Mouse (Mus musculus): ENCODE data around the gene Notch4. TPM values are rescaled to one million over a fixed set of nuclear protein-coding genes. Genes with fewer than 3 reads are reported as not detected.

The Notch4 gene
- total RNA-seq, 2 experiments from 2014 or later = 11.3 to 12.4 TPM

DNA sequence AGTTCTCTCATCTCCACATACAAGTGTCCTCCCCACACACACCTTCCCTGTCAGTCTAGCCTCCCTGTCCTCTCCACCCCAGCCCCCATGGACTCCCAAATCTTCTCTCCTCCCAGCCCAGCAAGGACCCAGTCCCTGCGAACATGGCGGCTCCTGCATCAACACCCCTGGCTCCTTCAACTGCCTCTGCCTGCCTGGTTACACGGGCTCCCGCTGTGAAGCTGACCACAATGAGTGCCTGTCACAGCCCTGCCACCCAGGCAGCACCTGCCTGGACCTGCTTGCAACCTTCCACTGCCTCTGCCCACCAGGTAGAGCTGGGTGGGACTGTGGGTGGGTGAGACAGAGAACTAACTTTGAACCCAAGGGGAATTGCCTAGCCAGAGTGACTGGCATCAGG lies 5.9 kb downstream of the Notch4 start:
- DNase-seq = no peak

- DNase-seq = no peak
Observed at GRCm38 (mm10) chr17:34571875-34572274, 7.8 kb downstream of the Notch4 start.

DNA sequence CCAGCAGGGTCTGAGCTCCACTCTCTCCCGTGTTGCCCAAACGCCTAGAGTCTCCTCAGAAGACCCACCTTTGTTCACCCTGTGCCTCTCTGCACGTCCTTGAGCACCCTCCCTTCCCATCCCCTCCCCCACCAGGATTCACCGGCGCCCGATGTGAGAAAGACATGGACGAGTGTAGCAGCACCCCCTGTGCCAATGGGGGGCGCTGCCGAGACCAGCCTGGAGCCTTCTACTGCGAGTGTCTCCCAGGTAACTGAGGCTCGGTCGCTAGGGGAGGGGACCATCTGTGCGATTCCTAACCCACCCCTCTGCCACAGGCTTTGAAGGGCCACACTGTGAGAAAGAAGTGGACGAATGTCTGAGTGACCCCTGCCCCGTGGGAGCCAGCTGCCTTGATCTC lies 8.3 kb downstream of the Notch4 start:
- no peak for DNase-seq

DNA sequence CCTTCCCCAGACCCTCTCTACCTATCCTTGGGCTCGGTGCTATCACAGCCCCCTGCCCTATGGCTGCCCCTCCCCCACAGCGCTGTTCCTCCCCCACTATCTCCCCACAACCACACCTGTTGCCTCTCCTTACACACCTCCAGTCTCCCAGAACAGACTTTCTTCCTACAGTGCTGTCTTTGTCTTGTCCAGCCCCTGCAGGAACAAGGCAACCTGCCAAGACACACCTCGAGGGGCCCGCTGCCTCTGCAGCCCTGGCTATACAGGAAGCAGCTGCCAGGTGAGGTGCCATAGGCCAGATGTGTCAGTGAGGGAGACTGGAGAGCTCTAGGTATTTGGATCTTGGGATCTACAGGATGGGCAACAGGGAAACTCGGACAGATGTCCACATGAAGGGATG lies 12.5 kb downstream of the Notch4 start:
- DNase-seq = no peak

DNA sequence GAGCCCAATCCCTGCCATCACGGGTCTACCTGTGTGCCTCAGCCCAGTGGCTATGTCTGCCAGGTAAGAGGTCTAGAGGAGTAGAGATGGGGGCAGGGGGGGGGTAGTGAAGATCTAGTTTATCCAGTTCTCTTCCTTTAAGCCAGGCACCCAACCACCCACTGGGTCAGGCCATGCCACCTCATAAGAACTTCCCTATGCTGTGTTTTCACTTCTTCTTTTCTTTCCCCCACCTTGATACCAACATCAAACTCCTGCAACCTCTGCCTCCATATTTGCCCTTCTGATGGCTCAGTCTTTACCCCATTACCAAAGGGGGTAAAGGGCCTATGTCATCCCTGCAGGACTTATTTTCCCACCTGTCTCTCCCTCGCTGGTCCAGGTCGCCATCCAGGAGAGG lies 14.0 kb downstream of the Notch4 start:
- no peak for DNase-seq

DNA sequence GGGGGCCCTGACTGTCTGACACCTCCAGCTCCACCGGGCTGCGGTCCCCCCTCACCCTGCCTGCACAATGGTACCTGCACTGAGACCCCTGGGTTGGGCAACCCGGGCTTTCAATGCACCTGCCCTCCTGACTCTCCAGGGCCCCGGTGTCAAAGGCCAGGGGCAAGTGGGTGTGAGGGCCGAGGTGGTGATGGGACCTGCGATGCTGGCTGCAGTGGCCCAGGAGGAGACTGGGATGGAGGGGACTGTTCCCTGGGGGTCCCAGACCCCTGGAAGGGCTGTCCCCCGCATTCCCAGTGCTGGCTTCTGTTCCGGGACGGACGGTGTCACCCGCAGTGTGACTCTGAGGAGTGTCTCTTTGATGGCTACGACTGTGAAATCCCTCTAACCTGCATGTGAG lies 18.5 kb downstream of the Notch4 start:
- DNase-seq = no peak

DNA sequence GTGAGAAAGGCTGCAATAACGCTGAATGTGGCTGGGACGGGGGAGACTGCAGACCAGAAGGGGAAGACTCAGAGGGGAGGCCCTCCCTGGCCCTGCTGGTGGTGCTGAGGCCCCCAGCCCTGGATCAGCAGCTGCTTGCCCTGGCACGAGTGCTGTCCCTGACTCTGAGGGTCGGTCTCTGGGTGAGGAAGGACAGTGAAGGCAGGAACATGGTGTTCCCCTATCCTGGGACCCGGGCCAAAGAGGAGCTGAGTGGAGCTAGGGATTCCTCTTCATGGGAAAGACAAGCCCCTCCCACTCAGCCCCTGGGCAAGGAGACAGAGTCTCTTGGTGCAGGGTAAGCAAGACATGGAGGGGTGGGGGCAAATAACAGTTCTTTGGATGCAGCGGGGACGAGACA lies 19.3 kb downstream of the Notch4 start:
- no peak for DNase-seq

GRCm38 (mm10) chr17:34583819-34584218 lies 19.8 kb downstream of the Notch4 start:
- DNase-seq = no peak

DNA sequence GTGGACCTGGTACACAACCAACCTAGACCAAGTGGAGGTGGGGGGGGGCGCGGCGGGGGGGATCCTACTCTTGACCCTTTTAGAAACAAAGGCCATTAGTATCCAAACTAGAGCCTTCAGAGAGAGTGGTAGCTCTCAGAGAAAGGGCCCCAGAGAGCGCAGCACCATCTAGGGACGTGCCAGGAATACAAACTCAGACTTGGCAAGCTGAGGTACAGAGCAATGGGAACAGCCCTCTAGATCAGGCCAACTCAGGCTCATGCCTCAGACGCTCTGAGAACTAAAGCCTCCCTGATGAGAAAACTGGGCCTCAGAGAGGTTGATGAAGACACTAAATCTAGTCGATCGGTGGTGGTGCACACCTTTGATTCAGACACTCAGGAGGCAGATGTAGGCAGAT lies 21.1 kb downstream of the Notch4 start:
- no peak for DNase-seq

GRCm38 (mm10) chr17:34585877-34586771 lies 22.1 kb downstream of the Notch4 start:
- DNase-seq = no peak

GRCm38 (mm10) chr17:34586796-34587422 lies 22.8 kb downstream of the Notch4 start:
- no peak for DNase-seq

- peak; percentile 97 for DNase-seq
Observed at GRCm38 (mm10) chr17:34587423-34587811, 23.3 kb downstream of the Notch4 start.

DNA sequence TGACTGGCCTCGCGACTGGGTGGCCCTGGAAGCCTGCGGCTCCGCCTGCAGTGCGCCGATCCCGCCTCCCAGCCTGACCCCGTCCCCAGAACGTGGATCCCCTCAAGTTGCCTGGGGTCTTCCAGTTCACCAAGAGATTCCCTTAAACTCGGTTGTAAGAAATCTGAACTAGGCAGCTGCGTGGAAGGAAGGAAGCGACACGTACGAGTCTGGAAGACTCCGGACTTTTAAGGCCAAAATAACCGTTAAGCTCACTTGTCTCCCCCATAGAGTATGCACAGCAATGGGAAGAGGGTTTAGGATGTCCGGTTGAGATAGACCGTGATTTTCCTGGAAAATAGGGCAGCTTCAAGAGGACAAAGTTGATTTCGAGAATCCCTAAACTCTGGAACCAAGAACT lies 23.7 kb downstream of the Notch4 start:
- DNase-seq = no peak

DNA sequence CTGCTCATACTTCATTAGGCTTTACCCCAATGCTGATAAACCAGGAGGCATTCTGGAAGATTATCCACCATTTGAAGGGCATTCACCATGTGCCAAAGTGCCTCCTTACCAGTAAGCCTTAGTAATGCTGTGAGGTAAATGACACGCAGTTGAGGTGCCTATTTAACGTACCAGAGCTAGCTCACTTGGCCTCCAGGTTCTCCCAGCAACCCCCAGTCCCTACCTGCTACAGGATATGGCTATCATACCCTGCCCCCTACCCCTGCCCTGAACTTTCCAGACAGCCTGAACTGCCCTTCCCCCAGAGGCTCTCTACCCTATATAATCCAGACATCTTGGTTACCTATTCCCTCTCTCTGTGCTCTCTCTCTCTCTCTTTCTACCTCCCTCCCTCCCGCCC lies 24.7 kb downstream of the Notch4 start:
- no peak for DNase-seq

- no peak for DNase-seq
Observed at GRCm38 (mm10) chr17:34589206-34589605, 25.1 kb downstream of the Notch4 start.

- DNase-seq = peak; percentile 78
Observed at GRCm38 (mm10) chr17:34589681-34590101, 25.6 kb downstream of the Notch4 start, which contains the start of gene Gpsm3. Gpsm3 (plus strand) TSS chr17:34589806.

DNA sequence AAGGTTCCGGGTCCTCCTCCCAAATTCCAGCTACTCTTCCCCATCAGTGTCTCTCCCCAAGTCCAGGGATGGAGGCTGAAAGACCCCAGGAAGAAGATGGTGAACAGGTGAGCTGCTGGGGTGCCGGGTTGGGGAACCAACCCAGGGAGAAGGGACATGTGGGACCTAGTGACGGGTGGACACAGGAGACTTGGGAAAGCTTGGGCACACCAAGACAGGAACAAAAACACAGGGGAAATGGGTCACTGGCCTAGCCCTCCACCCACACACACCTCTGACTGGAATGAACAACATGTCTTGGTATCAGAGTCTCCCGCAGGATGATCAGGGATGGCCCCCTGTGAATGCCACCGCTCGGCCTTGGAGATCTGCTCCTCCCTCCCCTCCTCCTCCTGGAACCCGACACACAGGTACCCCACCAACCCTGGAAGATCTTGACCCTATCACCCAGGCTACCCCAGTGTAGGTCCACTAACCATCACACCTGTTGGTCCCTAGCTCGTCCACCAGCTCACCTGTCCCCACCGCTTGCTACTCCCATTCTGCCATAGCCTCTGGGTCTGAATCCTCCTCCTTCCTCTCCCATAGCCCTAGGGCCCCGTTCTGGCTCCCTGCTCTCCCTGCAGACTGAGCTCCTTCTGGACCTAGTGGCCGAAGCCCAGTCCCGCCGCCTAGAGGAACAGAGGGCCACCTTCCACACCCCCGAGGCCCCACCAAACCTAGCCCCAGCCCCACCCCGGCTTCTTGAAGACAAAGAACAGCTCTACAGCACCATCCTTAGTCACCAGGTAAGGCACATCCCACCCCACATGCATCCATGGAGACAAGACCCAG lies 26.3 kb downstream of the Notch4 start:
- no peak for DNase-seq

DNA sequence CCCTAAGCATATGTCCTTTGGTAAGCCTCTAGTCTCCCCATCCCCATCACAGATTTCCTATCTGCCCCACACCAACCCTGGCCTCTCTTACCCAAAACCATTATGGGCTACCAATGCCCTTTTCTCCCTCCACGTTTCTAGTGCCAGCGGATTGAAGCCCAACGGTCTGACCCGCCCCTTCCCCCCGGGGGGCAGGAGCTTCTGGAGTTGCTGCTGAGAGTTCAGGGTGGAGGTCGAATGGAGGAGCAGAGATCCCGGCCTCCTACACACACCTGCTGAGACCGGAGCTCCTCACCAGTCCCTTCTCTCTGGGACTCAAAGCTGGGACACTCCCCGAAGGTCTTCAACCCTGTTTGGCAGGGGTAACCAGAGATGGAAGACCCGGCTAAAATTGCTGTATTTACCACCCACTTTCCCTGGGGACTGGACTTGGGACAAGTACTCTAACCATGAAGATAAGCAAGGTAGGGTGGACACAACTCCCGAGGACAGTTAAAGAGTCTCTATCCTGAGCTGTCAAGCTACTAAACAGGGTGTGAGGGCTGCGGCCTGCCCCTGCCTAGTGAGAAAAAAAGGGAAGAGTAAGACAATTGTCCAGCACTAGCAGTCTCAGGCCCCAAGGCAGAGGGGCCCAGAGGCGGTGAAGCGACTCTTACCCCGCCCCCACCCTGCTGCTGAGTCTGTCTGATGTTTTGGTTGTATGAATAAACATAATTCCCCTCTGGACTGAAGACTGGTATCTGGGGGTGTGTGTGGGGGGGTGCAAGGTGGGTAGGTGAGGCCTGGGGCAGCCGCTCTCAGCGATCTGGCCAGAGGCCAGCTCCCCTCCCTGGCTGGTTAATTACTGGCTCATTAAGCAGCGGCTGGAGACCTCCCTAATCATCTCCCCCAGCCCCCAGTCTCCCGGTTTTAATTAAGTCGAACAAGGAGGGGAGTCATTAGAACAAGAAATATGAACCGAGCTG lies 27.2 kb downstream of the Notch4 start, which contains the start of gene Pbx2:
TSS of gene Pbx2 (plus strand) at position 238 of the 965 bp plus-strand sequence.
- no peak for DNase-seq

DNA sequence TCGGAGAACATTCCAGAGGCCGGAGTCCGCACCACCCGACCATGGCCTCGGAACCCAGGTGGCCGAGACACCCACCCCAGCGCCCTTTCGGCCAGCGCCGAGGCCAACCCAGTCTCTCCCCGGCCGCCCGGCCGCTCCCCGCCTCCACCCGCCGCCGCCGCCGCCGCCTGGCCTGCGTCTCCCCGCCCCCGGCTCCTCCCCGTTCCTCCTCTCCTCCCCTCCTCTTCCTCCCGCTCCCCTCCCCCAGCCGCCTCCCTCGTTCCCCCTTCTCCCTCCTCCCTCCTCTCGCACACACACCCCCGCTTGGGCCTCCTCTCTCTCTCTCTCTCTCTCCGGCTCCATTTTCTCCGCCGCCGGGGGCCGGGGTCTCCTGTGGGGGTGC lies 27.9 kb downstream of the Notch4 start:
- DNase-seq = peak; percentile 91

DNA sequence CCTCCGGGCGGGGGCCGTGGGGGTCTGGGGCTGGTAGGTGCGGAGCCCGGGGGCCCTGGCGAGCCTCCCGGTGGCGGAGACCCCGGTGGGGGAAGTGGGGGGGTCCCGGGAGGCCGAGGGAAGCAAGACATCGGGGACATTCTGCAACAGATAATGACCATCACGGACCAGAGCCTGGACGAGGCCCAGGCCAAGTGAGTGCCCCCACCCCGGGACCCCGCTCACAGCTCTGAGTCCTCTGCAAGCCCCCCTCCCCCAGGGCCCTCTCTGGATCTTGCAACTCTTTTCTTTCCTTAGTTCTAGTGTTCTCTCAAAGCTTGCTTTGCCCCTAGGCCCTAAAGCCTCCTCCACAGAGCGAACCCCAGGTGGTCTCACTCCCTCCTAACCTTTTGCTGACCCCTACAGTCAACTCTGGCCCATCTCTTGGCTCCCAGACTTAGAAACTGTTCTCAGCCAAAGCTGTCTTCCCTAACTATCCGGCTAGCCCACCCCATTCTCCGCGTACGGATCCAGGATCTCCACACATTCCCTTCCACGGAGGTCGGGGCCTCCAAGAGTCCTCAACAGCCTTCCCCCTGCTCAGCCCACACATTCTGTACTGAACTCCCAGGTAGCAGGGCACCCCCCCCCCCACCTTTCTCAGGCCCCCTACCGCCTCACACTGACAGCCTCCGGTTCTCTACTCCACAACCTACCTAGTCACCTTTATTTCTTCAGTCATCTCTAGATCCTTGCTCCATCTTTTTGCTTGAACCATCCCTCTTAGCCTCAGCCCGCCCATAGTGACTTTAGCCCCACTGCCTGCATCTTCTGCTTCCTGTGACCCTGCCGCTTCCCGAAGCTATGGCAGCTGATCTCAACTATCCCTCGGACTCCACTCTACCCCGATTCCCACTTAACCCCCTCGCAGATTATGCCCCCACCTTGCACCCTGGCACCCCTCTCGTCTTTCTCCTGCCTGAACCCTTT lies 28.8 kb downstream of the Notch4 start:
- DNase-seq = no peak

Measured in gastrocnemius, postnatal 25 days (tissue).